Mouse (Mus musculus) bone marrow, adult 2 months (tissue): ENCODE measurements around the gene Sec23a. TPM values are rescaled to one million over a fixed set of nuclear protein-coding genes. Genes with fewer than 3 reads are reported as not detected.

Experiments
- H3K27ac ChIP-seq: fragments of 200-500 bp; 2 replicates; pipeline ENCODE4 v1.5.1; 2012; ENCODE audit warnings: low read depth, mild to moderate bottlenecking, control low read depth, inconsistent platforms, low read length; ENCODE audit not compliant: control insufficient read depth, poor library complexity, insufficient read depth
- H3K4me1 ChIP-seq: fragments of 200-500 bp; 2 replicates; pipeline ENCODE4 v1.6.1; 2011; ENCODE audit warnings: low read length; ENCODE audit not compliant: control insufficient read depth, insufficient read depth
- H3K4me3 ChIP-seq: fragments of 200-500 bp; replicated peaks from 2 replicates; pipeline ENCODE3; 2011; ENCODE audit warnings: mild to moderate bottlenecking, low read depth, low read length, control low read depth; ENCODE audit not compliant: control insufficient read depth
- CTCF ChIP-seq: fragments of 200-500 bp; IDR thresholded peaks from 2 replicates; pipeline ENCODE4 v1.5.1; 2011; ENCODE audit warnings: low read length, control low read depth; ENCODE audit not compliant: control insufficient read depth, insufficient read depth
- POLR2A ChIP-seq: fragments of 200-500 bp; IDR thresholded peaks from 2 replicates; pipeline ENCODE4 v1.6.1; 2011; ENCODE audit warnings: low read depth, mild to moderate bottlenecking, control low read depth, low read length, borderline replicate concordance; ENCODE audit not compliant: control insufficient read depth
- WGBS: fragments of 180-500 bp; shearing (Covaris S2); methylation state at CpG from one replicate; pipeline ENCODE4 v1.1.7; 2018; 5-methylcytosine and 5-hydroxymethylcytosine counted together
- polyA plus RNA-seq: library from polyadenylated mRNA; stranded (reverse); fragments of >200 nt; gene quantifications from 2 replicates; pipeline ENCODE4 v1.2.4, GENCODE M21; 2011; ENCODE audit warnings: low replicate concordance; ENCODE audit not compliant: missing spikeins, insufficient read depth, insufficient read length

Sec23a gene
- polyA plus RNA-seq, 1 experiment, result 14.7 TPM

DNA sequence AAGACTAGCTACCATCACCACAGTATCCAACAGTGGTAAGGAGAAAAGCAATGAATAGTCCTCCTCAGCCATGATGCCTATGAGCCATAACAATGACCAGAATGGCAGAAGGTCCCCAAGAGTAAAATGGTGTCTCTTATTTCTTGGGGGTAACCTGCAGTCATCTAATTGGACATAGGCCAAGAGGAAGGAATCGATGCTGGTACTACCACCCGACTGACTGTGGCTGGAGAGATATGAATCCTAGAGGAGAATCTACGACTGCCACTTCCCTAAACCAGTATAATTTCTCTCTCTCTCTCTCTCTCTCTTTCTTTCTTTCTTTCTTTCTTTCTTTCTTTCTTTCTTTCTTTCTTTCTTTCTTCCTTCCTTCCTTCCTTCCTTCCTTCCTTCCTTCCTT, 40.7 kb upstream of the Sec23a start:
- H3K4me3 ChIP-seq, result no peak overlapping the region
- 21% methylated on average over 3 of the region's 3 CpGs for WGBS
- no peaks in the 10 kb centered on the region; the same call in none of the 2 replicates for H3K4me1 ChIP-seq
- no peak overlapping the region for H3K27ac ChIP-seq
- TF ChIP-seq CTCF, result no peak
- no peak for TF ChIP-seq POLR2A

DNA sequence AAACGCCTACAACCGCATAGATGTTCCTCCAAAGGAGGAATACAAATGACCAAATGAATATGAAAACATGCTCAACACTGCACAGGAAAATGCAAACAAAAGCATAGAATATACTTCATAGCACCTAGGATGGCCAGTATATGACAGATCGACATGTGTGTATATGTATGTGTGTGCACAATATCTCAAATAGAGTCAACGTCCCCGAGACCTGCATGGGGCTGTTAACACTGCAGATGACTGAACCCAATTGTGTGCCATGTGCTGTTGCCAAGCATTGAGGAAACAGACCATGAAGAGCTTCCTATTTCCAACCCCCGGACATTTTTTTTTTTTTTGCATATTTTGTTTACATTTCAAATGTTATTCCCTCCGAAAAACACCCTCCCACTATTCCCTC, 29.0 kb upstream of the Sec23a start:
- H3K27ac ChIP-seq, result no peak overlapping the region
- H3K4me3 ChIP-seq, result no peak overlapping the region
- no peaks in the 10 kb centered on the region; the same call in 1 of the 2 replicates for H3K4me1 ChIP-seq
- TF ChIP-seq POLR2A (no peak), CTCF (no peak)
- WGBS, result 50% methylated on average over 7 of the region's 7 CpGs

DNA sequence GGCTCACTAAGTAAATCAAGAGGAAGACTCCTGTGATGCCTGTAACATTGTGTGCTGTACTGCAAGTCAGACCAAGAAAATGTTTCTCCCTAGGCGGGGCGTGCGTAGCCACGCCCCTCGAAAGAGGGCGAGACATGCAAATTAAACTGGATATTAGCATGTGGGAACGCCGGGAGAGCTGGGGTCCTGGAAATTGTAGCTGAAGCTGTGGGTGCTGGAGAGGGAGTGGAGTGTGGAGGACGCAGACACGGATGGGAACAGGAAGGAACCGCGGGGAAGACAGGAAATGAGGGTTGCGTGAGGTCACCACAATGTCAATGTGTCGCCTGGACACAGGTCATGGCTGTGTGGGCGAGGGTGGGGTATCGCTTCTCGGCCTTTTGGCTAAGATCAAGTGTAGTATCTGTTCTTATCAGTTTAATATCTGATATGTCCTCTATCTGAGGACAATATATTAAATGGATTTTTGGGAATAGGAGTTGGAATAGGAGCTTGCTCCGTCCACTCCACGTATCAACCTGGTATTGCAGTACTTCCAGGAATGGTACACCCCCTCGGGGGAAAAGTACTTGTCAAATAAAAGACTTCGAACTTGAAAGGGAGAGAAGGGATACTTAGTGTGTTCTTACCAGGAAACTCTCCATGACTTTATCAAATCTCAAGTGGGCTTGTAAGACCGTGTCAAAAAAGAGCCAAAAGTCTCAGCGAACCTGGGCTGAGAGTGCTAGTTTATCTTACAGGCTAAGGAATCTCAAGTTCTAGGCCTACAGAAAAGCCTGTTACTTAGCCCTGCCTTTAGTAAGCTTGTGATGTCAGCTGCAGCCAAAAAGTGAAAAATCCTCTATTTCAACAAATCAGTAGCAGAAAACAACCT, 28.4 kb upstream of the Sec23a start:
- WGBS, result 40% methylated on average over 23 of the region's 23 CpGs
- peak overlapping the region; percentile 70 for H3K27ac ChIP-seq
- H3K4me1 ChIP-seq, result no peaks in the 10 kb centered on the region; the same call in 1 of the 2 replicates
- no peak overlapping the region for H3K4me3 ChIP-seq
- TF ChIP-seq CTCF (no peak), POLR2A (no peak)

DNA sequence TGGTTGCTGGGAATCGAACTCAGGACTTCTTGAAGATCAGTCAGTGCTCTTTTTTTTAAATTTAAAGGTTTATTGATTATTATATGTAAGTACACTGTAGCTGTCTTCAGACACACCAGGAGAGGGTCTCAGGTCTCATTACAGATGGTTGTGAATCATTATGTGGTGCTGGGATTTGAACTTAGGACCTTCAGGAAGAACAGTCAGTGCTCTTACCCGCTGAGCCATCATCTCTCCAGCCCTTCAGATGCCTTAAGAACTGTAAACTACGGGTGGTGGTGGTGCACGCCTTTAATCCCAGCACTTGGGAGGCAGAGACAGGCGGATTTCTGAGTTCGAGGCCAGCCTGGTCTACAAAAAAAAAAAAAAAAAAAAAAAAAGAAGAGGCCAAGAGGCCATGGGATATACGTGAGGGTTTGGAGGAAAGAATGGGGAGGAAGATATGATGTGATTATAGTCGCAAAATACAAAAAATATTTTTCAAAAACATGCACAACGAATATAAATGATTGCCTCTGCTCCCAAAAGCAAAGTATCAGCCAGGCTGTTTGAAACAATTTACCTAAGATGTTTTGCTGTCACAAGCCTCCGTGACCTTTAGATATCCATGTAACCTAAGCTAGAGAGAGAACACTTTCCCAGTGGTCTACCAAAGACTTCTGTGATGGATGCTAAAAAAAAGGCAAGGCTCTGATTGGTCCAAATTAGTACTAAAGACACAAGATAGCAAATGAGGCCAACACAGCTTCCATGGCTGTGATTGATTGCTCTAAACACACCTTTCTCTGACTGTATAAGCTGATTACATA, 27.5 kb upstream of the Sec23a start:
- Histone ChIP-seq H3K4me3 (no peak overlapping the region), H3K27ac (no peak overlapping the region), H3K4me1 (no peaks in the 10 kb centered on the region; the same call in 1 of the 2 replicates)
- no peak for TF ChIP-seq POLR2A
- WGBS, result 91% methylated on average over 10 of the region's 10 CpGs

DNA sequence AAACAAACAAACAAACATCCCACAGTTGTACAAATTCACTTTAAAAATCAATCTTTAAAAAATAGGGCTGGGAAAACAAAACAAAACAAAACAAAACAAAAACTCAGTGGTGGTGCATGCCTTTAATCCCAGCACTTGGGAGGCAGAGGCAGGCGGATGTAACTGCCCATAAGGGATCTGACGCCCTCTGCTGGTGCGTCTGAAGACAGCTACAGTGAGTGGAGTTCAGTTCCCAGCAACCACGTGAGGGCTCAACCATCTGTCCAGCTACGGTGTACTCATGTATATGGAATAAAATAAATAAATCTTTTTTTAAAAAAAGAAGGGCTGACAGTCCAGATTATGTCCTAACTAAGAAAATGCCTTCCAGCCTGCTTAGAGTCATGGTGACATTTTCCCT, 20.3 kb upstream of the Sec23a start:
- TF ChIP-seq CTCF (peak; percentile 58), POLR2A (no peak)
- no peaks in the 10 kb centered on the region for H3K4me1 ChIP-seq
- 72% methylated on average over 5 of the region's 5 CpGs for WGBS
- H3K4me3 ChIP-seq, result no peak overlapping the region
- H3K27ac ChIP-seq, result no peak overlapping the region

DNA sequence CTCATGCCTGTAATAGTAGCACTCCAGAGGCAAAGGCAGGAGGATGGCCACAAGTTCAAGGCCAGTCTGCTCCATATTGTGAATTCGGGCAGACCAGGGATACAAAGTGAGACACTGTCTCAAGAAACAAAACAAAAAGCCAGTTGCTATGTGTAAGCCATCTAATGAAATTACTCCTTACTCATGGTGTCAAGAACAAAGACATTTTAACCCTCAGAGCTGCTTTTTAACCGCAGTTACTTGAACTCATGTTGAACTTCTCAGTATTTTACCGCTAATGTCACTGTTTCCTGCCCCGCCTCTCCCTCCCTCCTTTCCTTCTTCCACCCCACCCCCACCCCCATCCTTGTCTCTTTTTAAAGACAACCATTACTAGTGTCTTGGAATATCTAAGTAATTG, 9.5 kb upstream of the Sec23a start:
- Histone ChIP-seq H3K4me1 (no peaks in the 10 kb centered on the region), H3K4me3 (no peak overlapping the region), H3K27ac (no peak overlapping the region)
- TF ChIP-seq POLR2A (no peak), CTCF (no peak)
- WGBS, result 38% methylated on average over 4 of the region's 4 CpGs

DNA sequence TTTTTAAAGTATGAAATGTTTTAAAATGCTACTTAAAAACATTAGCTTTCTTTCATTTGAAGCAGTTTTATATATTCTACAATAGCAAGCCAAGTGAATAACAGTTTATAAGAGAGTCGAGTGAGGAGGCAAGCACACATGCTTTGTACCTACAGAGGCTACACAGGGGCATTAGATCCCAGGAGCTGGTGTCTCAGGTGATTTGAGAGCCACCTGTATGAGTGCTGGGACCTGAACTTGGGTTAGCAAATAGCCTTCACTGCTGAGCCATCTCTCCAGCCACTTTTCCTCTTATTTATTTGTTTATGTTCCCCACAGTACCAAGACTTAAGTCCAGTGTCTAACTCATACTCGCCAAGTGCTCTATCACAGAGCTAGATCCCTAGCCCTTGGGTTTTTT, 8.1 kb upstream of the Sec23a start:
- TF ChIP-seq CTCF (no peak), POLR2A (no peak)
- no peak overlapping the region for H3K27ac ChIP-seq
- WGBS, result 86% methylated on average over 2 of the region's 2 CpGs

DNA sequence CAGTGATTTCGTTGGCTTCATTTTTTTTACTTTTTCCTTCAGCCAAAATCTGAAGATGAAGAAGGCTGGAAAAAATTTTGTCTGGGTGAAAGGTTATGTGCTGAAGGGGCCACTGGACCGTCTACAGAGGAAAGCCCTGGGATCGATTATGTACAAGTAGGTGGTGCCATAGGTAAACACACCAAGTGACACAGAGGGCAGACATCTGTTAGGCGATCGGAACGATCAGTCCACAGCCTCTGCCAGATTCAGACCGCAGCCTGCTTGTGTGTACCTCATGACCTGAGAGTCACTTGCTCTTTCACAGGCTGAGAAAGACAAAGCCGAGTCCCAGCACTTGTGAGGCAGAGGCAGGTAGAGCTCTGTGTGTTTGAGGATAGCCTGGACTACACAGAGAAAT, 6.2 kb upstream of the Sec23a start:
- H3K27ac ChIP-seq, result no peak overlapping the region
- WGBS, result 88% methylated on average over 8 of the region's 8 CpGs
- H3K4me1 ChIP-seq, result no peaks in the 10 kb centered on the region
- H3K4me3 ChIP-seq, result no peak overlapping the region
- no peak for TF ChIP-seq POLR2A
- no peak for TF ChIP-seq CTCF

More for the DNA sequence above, 8.1 kb upstream of the Sec23a start:
- H3K4me1 ChIP-seq, result no peaks in the 10 kb centered on the region
- H3K4me3 ChIP-seq, result no peak overlapping the region

DNA sequence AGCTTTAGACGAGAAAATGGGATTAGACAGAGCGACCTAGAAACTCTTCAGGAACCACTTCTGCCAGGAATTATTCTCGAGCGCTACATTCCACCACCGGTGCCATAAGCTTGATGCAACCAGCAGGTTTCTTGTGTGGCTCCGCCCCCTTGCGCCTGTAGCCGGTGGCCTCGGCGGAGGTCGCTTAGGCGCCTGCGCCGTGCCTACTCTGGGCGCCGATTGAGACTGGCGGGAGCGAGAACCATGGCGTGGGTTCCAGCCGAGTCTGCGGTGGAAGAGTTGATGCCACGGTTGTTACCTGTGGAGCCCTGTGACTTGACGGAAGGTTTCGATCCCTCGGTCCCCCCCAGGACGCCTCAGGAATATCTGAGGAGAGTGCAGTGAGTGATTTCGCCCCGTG, 1.4 kb upstream of the Sec23a start, which contains the start of gene Gemin2:
Gene Gemin2, plus strand, starts transcription at position 160 of the 400 bp plus-strand sequence.
- TF ChIP-seq CTCF, result no peak
- TF ChIP-seq POLR2A, result peak; percentile 95
- H3K4me1 ChIP-seq, result no peaks in the 10 kb centered on the region
- WGBS, result under 1% methylated on average over 28 of the region's 28 CpGs
- peak within 1 kb of the TSS; percentile 90 for H3K4me3 ChIP-seq
- H3K27ac ChIP-seq, result peak within 1 kb of the TSS; percentile 77
